In genomic region chr6:12348667-12349066, GRCm38 (mm10) we compare ENCODE assay signal across 28 mouse cellular contexts.
DNase-seq lines count a peak whose midpoint lies in the region; ATAC-seq and TF ChIP-seq lines count a peak whose summit lies in the region.
"Had no signal": no experiment of that assay in that cellular context is flagged by ENCODE, and none has a peak within 500 bp of the region (broad histone marks: within the 10 kb centered on the region; RNA-seq: fewer than 3 reads in every experiment).

No protein-coding gene starts in this region.

- H3K4me3 ChIP-seq in liver, postnatal 0 days (ENCODE audit: low read depth, low read length) = no peak overlapping the region
- H3K4me3 ChIP-seq: embryonic facial prominence, embryonic 13.5 days; embryonic facial prominence, embryonic 15.5 days; erythroblast, embryonic 14.5 days; forebrain, embryonic 10.5 days; forebrain, embryonic 12.5 days had no signal

- H3K4me2 ChIP-seq in liver, postnatal 0 days (ENCODE audit: low read depth, low read length) = no peak overlapping the region
- H3K4me2 ChIP-seq: embryonic facial prominence, embryonic 13.5 days; embryonic facial prominence, embryonic 15.5 days; forebrain, embryonic 12.5 days had no signal

- H3K27me3 ChIP-seq in liver, postnatal 0 days (ENCODE audit: insufficient read depth, low read length) = no peaks in the 10 kb centered on the region
- H3K27me3 ChIP-seq: CH12.LX; embryonic facial prominence, embryonic 13.5 days; embryonic facial prominence, embryonic 15.5 days; forebrain, embryonic 12.5 days; Patski had no signal

- TF ChIP-seq CTCF in brain, embryonic 14.5 days (IDR thresholded peaks at IDR 0.05; ENCODE audit: borderline replicate concordance, extremely low read depth, insufficient read depth, insufficient read length) = no peak
- TF ChIP-seq CTCF in liver, postnatal 0 days (IDR thresholded peaks at IDR 0.05; ENCODE audit: low read depth) = no peak

- peak; percentile 49 for DNase-seq in 3T3-L1 (ENCODE audit: low read depth, low spot score)
- peak; percentile 26 for DNase-seq in Muller cell, postnatal 12 days (ENCODE audit: inconsistent ontology term)
- peak; percentile 21 for DNase-seq in brain, embryonic 14.5 days (ENCODE audit: low read depth)
- DNase-seq in liver, postnatal 0 days = no peak
- no peak for DNase-seq in neural tube, embryonic 10.5 days (ENCODE audit: extremely low spot score, low spot score)
- DNase-seq: adrenal gland, adult 8-10 months; adrenal gland, postnatal 14 days; adrenal gland, postnatal 36 days; B cell, adult 2 months; cerebellum, adult 11 months; cerebellum, adult 18-20 months; cerebellum, adult 8-10 months; cerebellum, adult 9-11 months; cerebellum, postnatal 14 days; cerebellum, postnatal 36 days; embryo, embryonic 11 days had no signal

- no peak for TF ChIP-seq EP300 in liver, postnatal 0 days (IDR thresholded peaks at IDR 0.05; ENCODE audit: low read depth)

- H3K27ac ChIP-seq in liver, postnatal 0 days (ENCODE audit: low read depth) = no peak overlapping the region
- H3K27ac ChIP-seq: embryonic facial prominence, embryonic 13.5 days; embryonic facial prominence, embryonic 15.5 days; forebrain, embryonic 10.5 days; forebrain, embryonic 12.5 days had no signal

- no peaks in the 10 kb centered on the region for H3K9me3 ChIP-seq in liver, postnatal 0 days (ENCODE audit: low read length)
- H3K9me3 ChIP-seq: embryonic facial prominence, embryonic 13.5 days; embryonic facial prominence, embryonic 15.5 days; forebrain, embryonic 10.5 days; forebrain, embryonic 12.5 days; G1E had no signal

- H3K36me3 ChIP-seq in liver, postnatal 0 days (replicated peaks; ENCODE audit: insufficient read depth, low read length) = no peaks in the 10 kb centered on the region
- H3K36me3 ChIP-seq: embryonic facial prominence, embryonic 13.5 days; embryonic facial prominence, embryonic 15.5 days; forebrain, embryonic 10.5 days; forebrain, embryonic 12.5 days; G1E had no signal

- no peak for ATAC-seq in liver, postnatal 0 days
- ATAC-seq: activated CD4-positive, CD25-positive, alpha-beta regulatory T cell, adult 4 months; CD4-positive, CD25-positive, alpha-beta regulatory T cell, adult 4 months; forebrain, embryonic 14.5 days; forebrain, embryonic 16.5 days; Patski had no signal

- no peak overlapping the region for H3K9ac ChIP-seq in liver, postnatal 0 days (replicated peaks)
- H3K9ac ChIP-seq: embryonic facial prominence, embryonic 13.5 days; embryonic facial prominence, embryonic 15.5 days; forebrain, embryonic 12.5 days had no signal

- H3K4me1 ChIP-seq in liver, postnatal 0 days (ENCODE audit: insufficient read depth) = no peaks in the 10 kb centered on the region
- H3K4me1 ChIP-seq: embryonic facial prominence, embryonic 13.5 days; embryonic facial prominence, embryonic 15.5 days; forebrain, embryonic 10.5 days; forebrain, embryonic 12.5 days had no signal

- no peak for TF ChIP-seq POLR2A in brain, embryonic 14.5 days (IDR thresholded peaks at IDR 0.05; ENCODE audit: borderline replicate concordance, extremely low read depth, insufficient read depth, insufficient read length, poor library complexity, severe bottlenecking)

Comparison
In these comparisons a context has a peak if more than half of its experiments do, and no peak if none do; other contexts are left out.
1. DNase-seq: peak in 3T3-L1 (single experiment), Muller cell, postnatal 12 days (single experiment) and brain, embryonic 14.5 days (single experiment); none in liver, postnatal 0 days (single experiment) and neural tube, embryonic 10.5 days (single experiment).